Mouse (Mus musculus) lung, postnatal 0 days (tissue): Measurements from ENCODE around the gene Tshr. TPM values are rescaled to one million over a fixed set of nuclear protein-coding genes. Genes with fewer than 3 reads are reported as not detected.
"Not testable (repeated sequence)": the region's sequence is repeated elsewhere in the genome, so short reads cannot be mapped to it uniquely, and the experiment has no call there.

ENCODE experiments used
- ATAC-seq: fragments of 200-750 bp; cut with Nextera tagmentation; 2 replicates; pipeline ENCODE4 v1.8.0; 2017; ENCODE audit warnings: moderate library complexity
- DNase-seq: peaks from one replicate; pipeline ENCODE4 v3.0.0-alpha.2; 2016; ENCODE audit warnings: low spot score
- H3K27ac ChIP-seq: fragments of 300-500 bp; sonication (generic); 2 replicates; pipeline ENCODE4 v1.5.1; 2014; ENCODE audit warnings: antibody characterized with exemption, mild to moderate bottlenecking, low read length, mixed read lengths
- H3K27me3 ChIP-seq: fragments of 300-500 bp; sonication (generic); replicated peaks from 2 replicates; pipeline ENCODE4 v1.6.1; 2014; ENCODE audit warnings: low read length, mixed read lengths; ENCODE audit not compliant: insufficient read depth
- H3K36me3 ChIP-seq: fragments of 300-500 bp; sonication (generic); 2 replicates; pipeline ENCODE4 v1.6.1; 2014; ENCODE audit warnings: low read length, mixed read lengths; ENCODE audit not compliant: insufficient read depth
- H3K4me1 ChIP-seq: fragments of 300-500 bp; sonication (generic); 2 replicates; pipeline ENCODE4 v1.6.1; 2014; ENCODE audit warnings: antibody characterized with exemption, low read depth, low read length, mixed read lengths; ENCODE audit not compliant: insufficient read depth
- H3K4me2 ChIP-seq: fragments of 300-500 bp; sonication (generic); replicated peaks from 2 replicates; pipeline ENCODE4 v1.6.1; 2014; ENCODE audit warnings: low read depth, mild to moderate bottlenecking, low read length, moderate library complexity, mixed read lengths
- H3K4me3 ChIP-seq: fragments of 300-500 bp; sonication (generic); 2 replicates; pipeline ENCODE4 v1.5.1; 2014; ENCODE audit warnings: low read depth, low read length
- H3K9ac ChIP-seq: fragments of 300-500 bp; sonication (generic); replicated peaks from 2 replicates; pipeline ENCODE4 v1.6.1; 2014; ENCODE audit warnings: low read depth, mild to moderate bottlenecking
- H3K9me3 ChIP-seq: fragments of 300-500 bp; sonication (generic); 2 replicates; pipeline ENCODE4 v1.6.1; 2016; ENCODE audit warnings: low read length, mixed read lengths
- CTCF ChIP-seq: IDR thresholded peaks from 2 replicates; pipeline ENCODE4 v1.5.1; 2016; ENCODE audit warnings: antibody characterized with exemption, mild to moderate bottlenecking
- EP300 ChIP-seq: IDR thresholded peaks from 2 replicates; pipeline ENCODE4 v1.6.1; 2016; ENCODE audit warnings: antibody characterized with exemption, mild to moderate bottlenecking, control low read depth
- WGBS: fragments of 180-500 bp; shearing (Covaris S2); extraction: QIAGEN DNeasy Blood & Tissue Kit; methylation state at CpG from one replicate; pipeline ENCODE4 v1.1.7; 2014; 5-methylcytosine and 5-hydroxymethylcytosine counted together
- polyA plus RNA-seq: library from polyadenylated mRNA; unstranded; fragments of >200 nt; fragmentation: Nextera tagmentation; extraction: Ambion mirVana; gene quantifications from 2 replicates; pipeline ENCODE4 v1.2.1, GENCODE M21; 2015

The Tshr gene
- polyA plus RNA-seq, 1 experiment from 2014 or later: 0.17 TPM

DNA sequence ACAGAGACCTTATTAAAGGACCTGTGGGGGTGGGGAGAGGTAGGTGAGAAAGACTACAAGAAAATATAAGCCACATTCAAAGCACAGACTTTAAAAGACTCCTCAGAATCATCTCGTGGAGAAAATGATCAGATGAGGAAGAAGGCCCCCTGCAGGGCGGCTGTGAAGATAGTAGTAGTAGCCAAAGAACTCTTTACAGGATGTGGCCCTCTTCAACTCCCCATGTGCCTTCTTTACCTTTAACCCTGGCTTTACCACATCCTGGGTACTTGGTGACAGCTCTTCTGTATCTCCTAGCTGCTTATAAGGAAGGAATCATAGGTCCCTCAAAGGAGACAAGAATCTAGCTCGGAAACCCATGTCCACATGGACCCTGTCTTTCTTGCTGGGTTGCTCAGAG, 139.3 kb downstream of the Tshr start:
- H3K9me3 ChIP-seq: no peaks in the 10 kb centered on the region
- no peaks in the 10 kb centered on the region for H3K27me3 ChIP-seq
- H3K4me2 ChIP-seq: no peak overlapping the region
- no peaks in the 10 kb centered on the region for H3K4me1 ChIP-seq
- no peak overlapping the region for H3K9ac ChIP-seq
- no peak overlapping the region for H3K27ac ChIP-seq
- H3K36me3 ChIP-seq: no peaks in the 10 kb centered on the region
- TF ChIP-seq CTCF (no peak), EP300 (no peak)
- WGBS: 59% methylated on average over 3 of the region's 3 CpGs
- H3K4me3 ChIP-seq: no peak overlapping the region
- DNase-seq (no peak), ATAC-seq (no peak)

DNA sequence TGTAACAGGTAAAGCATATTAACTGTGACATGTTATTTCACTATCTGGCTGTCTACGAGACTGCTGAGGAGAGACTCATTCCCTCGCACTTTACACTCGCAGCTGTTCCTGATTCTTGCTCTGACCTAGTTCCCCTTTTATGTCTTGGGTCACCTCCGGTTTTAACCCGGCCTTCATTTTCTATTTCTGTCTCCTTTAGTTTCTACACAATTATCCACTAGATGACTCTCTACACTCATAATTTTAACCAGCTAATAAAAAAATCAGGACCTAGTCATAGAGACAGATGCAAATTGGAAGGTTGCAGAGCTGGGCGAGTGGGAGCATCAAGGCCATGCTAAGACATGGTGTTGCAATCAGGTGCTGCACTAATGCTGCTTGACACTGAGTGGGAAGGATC, 150.2 kb downstream of the Tshr start:
- no peaks in the 10 kb centered on the region for H3K36me3 ChIP-seq
- H3K9ac ChIP-seq: no peak overlapping the region
- H3K27me3 ChIP-seq: no peaks in the 10 kb centered on the region
- H3K4me2 ChIP-seq: no peak overlapping the region
- no peak overlapping the region for H3K27ac ChIP-seq
- H3K4me1 ChIP-seq: no peaks in the 10 kb centered on the region
- TF ChIP-seq CTCF (no peak), EP300 (no peak)
- 79% methylated on average over 6 of the region's 6 CpGs for WGBS
- no peak for DNase-seq
- H3K9me3 ChIP-seq: no peaks in the 10 kb centered on the region
- no peak for ATAC-seq
- H3K4me3 ChIP-seq: no peak overlapping the region

DNA sequence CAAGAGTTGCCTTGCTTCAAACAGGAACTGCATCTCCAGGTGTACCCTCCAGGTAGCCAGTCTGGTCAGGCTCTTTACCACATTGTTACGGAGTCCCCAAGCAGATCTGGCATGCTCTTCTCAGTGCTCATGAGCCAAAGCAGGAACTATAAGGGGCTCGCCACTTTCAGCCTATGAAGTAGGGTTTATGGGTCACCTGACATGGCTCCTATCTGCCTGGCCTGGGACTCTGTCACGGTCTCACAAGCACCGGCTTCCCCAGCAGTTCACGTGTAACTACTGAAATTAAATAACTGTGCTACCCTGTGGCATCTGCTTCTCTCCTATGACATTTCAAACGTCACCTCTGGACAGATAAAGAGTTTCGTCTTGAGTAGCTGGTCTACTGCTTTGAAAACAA, 155.8 kb downstream of the Tshr start:
- Histone ChIP-seq H3K4me2 (no peak overlapping the region), H3K4me1 (no peaks in the 10 kb centered on the region), H3K36me3 (no peaks in the 10 kb centered on the region), H3K27ac (no peak overlapping the region), H3K9me3 (no peaks in the 10 kb centered on the region), H3K9ac (no peak overlapping the region), H3K27me3 (no peaks in the 10 kb centered on the region), H3K4me3 (no peak overlapping the region)
- WGBS: 83% methylated on average over 7 of the region's 7 CpGs
- ATAC-seq (no peak), DNase-seq (no peak)
- TF ChIP-seq EP300: no peak
- no peak for TF ChIP-seq CTCF

DNA sequence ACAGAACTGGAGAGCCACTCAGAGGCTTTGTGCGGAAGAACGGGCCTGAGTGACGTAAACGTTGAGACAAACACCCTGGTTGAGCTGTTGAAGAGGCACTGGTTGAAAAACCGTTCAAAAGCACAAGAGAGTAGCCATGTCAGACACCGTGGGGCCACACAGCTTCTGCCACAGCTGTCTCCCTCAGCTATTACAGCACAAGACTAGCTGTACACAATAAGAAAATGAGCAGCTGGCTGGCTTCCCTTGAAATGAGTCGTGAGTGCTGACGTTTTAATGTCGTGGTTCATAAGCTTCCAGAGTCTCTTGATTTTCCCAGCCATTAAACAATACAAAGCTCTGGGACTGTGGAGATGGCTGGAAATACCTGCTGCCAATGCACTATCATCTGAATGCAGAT, 165.1 kb downstream of the Tshr start:
- 45% methylated on average over 9 of the region's 9 CpGs for WGBS
- ATAC-seq (peak; percentile 57; the same call in 1 of the 2 replicates), DNase-seq (peak; percentile 42)

DNA sequence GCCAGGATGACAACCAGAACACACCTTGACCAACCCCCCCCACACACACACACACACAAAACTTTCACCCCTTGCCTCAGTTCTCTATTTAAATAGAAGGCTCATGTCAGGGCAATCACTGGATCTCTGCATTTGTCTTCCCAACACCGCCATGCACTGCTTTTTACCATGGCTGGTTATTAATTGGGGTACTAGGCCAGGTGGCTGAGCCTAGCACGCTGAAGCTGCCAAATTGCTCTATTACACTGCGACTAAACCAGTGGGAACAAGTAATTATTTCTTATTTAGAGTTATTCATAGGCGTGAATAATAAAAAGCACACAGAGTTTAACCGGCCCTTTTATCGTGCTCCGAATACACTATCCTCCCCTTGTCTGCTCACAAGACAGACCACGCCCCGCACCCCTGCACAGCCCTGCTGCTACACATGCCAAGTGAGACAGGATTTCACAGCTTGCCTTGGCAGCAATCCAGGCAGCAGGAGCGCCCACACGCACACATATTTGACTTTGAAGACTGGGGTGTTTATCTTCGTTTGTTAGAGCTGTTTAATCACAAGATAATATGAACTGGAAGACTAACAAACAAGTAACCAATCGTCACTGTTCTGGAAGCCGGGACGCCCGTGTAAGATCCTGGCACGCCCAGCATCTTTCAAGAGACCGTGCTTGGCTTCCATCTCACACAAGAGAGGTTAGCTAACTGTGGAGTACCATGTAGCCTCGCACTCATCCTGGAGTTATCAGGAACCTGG, 167.6 kb downstream of the Tshr start:
- Histone ChIP-seq H3K4me2 (peak overlapping the region; percentile 40; the same call in 1 of the 2 replicates), H3K4me1 (no peaks in the 10 kb centered on the region), H3K9me3 (no peaks in the 10 kb centered on the region), H3K9ac (no peak overlapping the region), H3K4me3 (no peak overlapping the region), H3K27me3 (no peaks in the 10 kb centered on the region), H3K27ac (no peak overlapping the region), H3K36me3 (no peaks in the 10 kb centered on the region)
- TF ChIP-seq CTCF: no peak
- no peak for TF ChIP-seq EP300
- peak; percentile 70 for DNase-seq
- peak; percentile 86 for ATAC-seq
- WGBS: 19% methylated on average over 19 of the region's 19 CpGs

More for the DNA sequence above, 165.1 kb downstream of the Tshr start:
- no peaks in the 10 kb centered on the region for H3K36me3 ChIP-seq
- H3K9me3 ChIP-seq: no peaks in the 10 kb centered on the region
- H3K4me2 ChIP-seq: no peak overlapping the region
- no peak for TF ChIP-seq CTCF
- no peak for TF ChIP-seq EP300
- no peak overlapping the region for H3K9ac ChIP-seq
- H3K4me1 ChIP-seq: no peaks in the 10 kb centered on the region
- H3K27ac ChIP-seq: no peak overlapping the region
- H3K4me3 ChIP-seq: no peak overlapping the region
- no peaks in the 10 kb centered on the region for H3K27me3 ChIP-seq

DNA sequence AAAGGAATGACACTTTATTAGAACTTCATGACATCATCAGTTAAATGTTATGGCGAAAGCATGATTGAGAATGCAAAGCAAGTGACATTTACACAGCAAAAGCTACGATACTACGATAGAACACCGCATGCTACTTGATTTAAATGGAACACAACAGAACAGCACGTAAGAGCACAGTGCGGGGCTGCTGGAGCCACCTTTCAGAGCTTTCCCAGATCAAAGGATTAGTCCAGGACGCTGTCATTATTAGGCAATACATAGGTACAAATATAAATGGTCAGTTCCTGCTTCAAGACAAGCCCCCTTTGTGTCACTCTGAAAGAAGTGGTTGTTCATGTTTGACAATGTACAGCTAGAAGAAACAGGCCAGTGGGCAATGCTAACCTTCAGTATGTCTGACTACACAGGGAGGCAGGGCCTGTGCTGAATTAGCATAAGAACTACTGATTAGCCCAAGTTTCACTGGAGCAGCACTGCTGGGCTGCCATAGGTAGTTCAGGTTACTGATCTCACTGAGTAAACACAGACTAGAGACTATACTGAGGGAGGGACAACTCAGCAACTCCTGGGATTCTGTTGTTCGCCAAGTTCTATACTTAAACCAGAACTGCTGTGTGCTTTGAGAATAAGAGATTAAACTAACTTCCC, 173.1 kb downstream of the Tshr start:
- H3K36me3 ChIP-seq, H3K4me2 ChIP-seq, H3K27me3 ChIP-seq, H3K9ac ChIP-seq, H3K4me3 ChIP-seq, H3K9me3 ChIP-seq, DNase-seq, H3K4me1 ChIP-seq, H3K27ac ChIP-seq: not testable (repeated sequence)
- 77% methylated on average over 8 of the region's 8 CpGs for WGBS
- peak; percentile 93 for ATAC-seq

DNA sequence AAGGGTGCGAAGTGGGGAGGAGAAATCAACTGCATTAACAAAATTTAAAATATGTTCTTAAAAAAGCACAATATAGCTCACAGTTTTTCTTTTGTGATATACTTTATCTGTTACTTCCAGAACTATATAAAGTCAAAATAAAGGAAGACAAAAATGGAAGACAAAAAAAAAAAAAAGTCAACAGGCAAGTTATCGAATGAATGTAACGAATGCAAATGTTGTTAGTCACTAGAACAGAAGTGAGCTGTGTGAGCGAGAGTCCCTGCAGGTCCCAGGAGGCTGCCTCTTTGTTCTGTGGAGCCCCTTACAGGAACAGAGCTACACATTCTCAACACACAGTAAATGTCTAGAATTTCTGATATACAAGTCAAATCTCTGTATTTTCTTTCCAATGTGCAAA, 173.8 kb downstream of the Tshr start:
- H3K4me2 ChIP-seq, H3K27ac ChIP-seq, ATAC-seq, DNase-seq, H3K9ac ChIP-seq, H3K27me3 ChIP-seq, H3K4me1 ChIP-seq, H3K36me3 ChIP-seq, H3K9me3 ChIP-seq, H3K4me3 ChIP-seq: not testable (repeated sequence)
- 86% methylated on average over 4 of the region's 4 CpGs for WGBS
